In the genomic region with DNA sequence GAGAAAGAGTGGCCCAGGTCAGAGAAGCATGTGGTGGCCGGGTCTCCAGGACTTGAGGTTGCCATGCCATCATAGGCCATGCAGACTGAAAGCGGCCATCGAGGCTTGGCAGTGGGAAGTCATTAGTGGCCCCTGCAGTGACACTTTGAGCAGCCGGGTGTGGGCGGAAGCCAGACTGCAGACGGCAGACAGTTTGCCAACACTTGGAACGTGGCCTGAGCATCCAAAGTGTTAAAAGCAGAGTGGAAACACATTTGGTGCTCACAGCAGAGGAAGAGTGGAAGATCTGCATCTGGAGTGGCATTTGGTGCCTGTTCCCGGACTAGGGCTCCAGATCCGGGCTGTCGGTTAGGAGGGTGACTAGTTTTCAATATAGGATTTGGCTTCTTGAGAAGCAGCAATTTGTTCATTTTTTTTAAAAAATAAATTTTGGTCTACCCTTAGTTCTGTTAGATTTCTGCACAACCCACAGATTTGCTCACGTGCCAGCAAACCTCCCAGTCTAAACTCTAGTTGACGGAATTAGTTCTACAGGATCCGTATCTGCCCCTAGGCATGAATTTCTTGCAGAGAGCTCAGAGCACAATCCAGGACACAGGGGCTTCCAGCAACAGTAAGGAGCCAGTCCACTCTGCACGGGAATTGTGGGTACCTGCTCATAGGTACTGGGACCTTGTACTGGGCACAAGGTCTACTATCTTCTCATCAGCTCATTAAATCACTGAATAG, we compare ENCODE assay signal across 10 mouse cellular contexts.
A peak's percentile ranks its signal among the peaks of the same experiment; 100 is the strongest.
DNase-seq lines count a peak whose midpoint lies in the region; ATAC-seq and TF ChIP-seq lines count a peak whose summit lies in the region.
"Had no signal": no experiment of that assay in that cellular context is flagged by ENCODE, and none has a peak within 500 bp of the region (broad histone marks: within the 10 kb centered on the region; RNA-seq: fewer than 3 reads in every experiment).

No protein-coding gene starts in this region.

- 56% methylated on average over 14 of the region's 14 CpGs for WGBS in hindbrain, postnatal 0 days
- WGBS in hindbrain, embryonic 11.5 days: 87% methylated on average over 14 of the region's 14 CpGs

- H3K27me3 ChIP-seq in hindbrain, postnatal 0 days (ENCODE audit: insufficient read depth, low read length): no peaks in the 10 kb centered on the region
- H3K27me3 ChIP-seq in hindbrain, embryonic 11.5 days (ENCODE audit: control insufficient read depth, insufficient read depth, low read length): no peaks in the 10 kb centered on the region
- H3K27me3 ChIP-seq: liver, embryonic 13.5 days had no signal

- no peaks in the 10 kb centered on the region for H3K4me1 ChIP-seq in hindbrain, postnatal 0 days (ENCODE audit: insufficient read depth, low read length)
- H3K4me1 ChIP-seq in hindbrain, embryonic 11.5 days (replicated peaks; ENCODE audit: control insufficient read depth, insufficient read depth, low read length): no peaks in the 10 kb centered on the region
- H3K4me1 ChIP-seq: liver, embryonic 13.5 days had no signal

- no peaks in the 10 kb centered on the region for H3K36me3 ChIP-seq in hindbrain, postnatal 0 days (ENCODE audit: insufficient read depth, low read length)
- H3K36me3 ChIP-seq in hindbrain, embryonic 11.5 days (ENCODE audit: control insufficient read depth, insufficient read depth, low read length): no peaks in the 10 kb centered on the region
- H3K36me3 ChIP-seq: liver, embryonic 13.5 days had no signal

- H3K27ac ChIP-seq in hindbrain, postnatal 0 days: no peak overlapping the region
- H3K27ac ChIP-seq in hindbrain, embryonic 11.5 days (ENCODE audit: low read depth, low read length): no peak overlapping the region
- H3K27ac ChIP-seq: liver, embryonic 13.5 days had no signal

- H3K4me3 ChIP-seq in hindbrain, postnatal 0 days (ENCODE audit: low read length): no peak overlapping the region
- no peak overlapping the region for H3K4me3 ChIP-seq in hindbrain, embryonic 11.5 days (ENCODE audit: low read depth, low read length)
- H3K4me3 ChIP-seq: liver, embryonic 13.5 days had no signal

- peak; percentile 57; the same call in 1 of the 2 replicates for ATAC-seq in hindbrain, postnatal 0 days
- ATAC-seq in hindbrain, embryonic 11.5 days (ENCODE audit: low FRiP score): no peak

- TF ChIP-seq CTCF in hindbrain, postnatal 0 days (IDR thresholded peaks at IDR 0.05; ENCODE audit: low read depth): no peak

- no peak overlapping the region for H3K9ac ChIP-seq in hindbrain, postnatal 0 days (replicated peaks; ENCODE audit: low read length)
- no peak overlapping the region for H3K9ac ChIP-seq in hindbrain, embryonic 11.5 days (ENCODE audit: low read depth, low read length)
- H3K9ac ChIP-seq: liver, embryonic 13.5 days had no signal

- H3K4me2 ChIP-seq in hindbrain, postnatal 0 days (ENCODE audit: low read depth, low read length): no peak overlapping the region
- H3K4me2 ChIP-seq in hindbrain, embryonic 11.5 days (replicated peaks; ENCODE audit: low read depth, low read length): no peak overlapping the region
- H3K4me2 ChIP-seq: liver, embryonic 13.5 days had no signal

- peak; percentile 79 for DNase-seq in hindbrain, postnatal 0 days (ENCODE audit: low spot score)
- no peak for DNase-seq in hindbrain, embryonic 11.5 days (ENCODE audit: low spot score)
- peak; percentile 47 to 84 for DNase-seq in frontal cortex, adult 2 months (ENCODE audit: extremely low spot score in 1 of 2, low spot score in 1 of 2)
- peak; percentile 62 for DNase-seq in left cerebral cortex, adult 11 months (ENCODE audit: low spot score)
- DNase-seq in right cerebral cortex, postnatal 36 days (ENCODE audit: low spot score in 2 of 2): peak; percentile 64 to 68
- no peak for DNase-seq in urinary bladder, postnatal 4 days (ENCODE audit: low spot score in 2 of 2)
- DNase-seq in kidney, postnatal 25 days: no peak
- no peak for DNase-seq in urinary bladder, adult 18-20 months (ENCODE audit: low spot score in 2 of 2)
- DNase-seq: kidney, adult 9 months; liver, embryonic 13.5 days had no signal

- H3K9me3 ChIP-seq in hindbrain, postnatal 0 days (ENCODE audit: low read length): no peaks in the 10 kb centered on the region
- no peaks in the 10 kb centered on the region for H3K9me3 ChIP-seq in hindbrain, embryonic 11.5 days (ENCODE audit: control insufficient read depth, low read length)
- H3K9me3 ChIP-seq: liver, embryonic 13.5 days had no signal

Comparison
In these comparisons a context has a peak if more than half of its experiments do, and no peak if none do; other contexts are left out.
1. DNase-seq: peak in hindbrain, postnatal 0 days (single experiment), frontal cortex, adult 2 months (2 of 2), left cerebral cortex, adult 11 months (single experiment) and right cerebral cortex, postnatal 36 days (2 of 2); none in hindbrain, embryonic 11.5 days (single experiment), urinary bladder, postnatal 4 days (0 of 2), kidney, postnatal 25 days (0 of 2) and urinary bladder, adult 18-20 months (0 of 2).